Mouse (Mus musculus) C2C12 (cell line): ENCODE results near the gene 4921509C19Rik. TPM values are rescaled to one million over a fixed set of nuclear protein-coding genes. Genes with fewer than 3 reads are reported as not detected.
"Not testable (repeated sequence)": the region's sequence is repeated elsewhere in the genome, so short reads cannot be mapped to it uniquely, and the experiment has no call there.

ENCODE experiments used
- H3K27me3 ChIP-seq: one replicate; pipeline ENCODE4 v1.6.1; 2011; ENCODE audit not compliant: control insufficient read depth, insufficient read depth, insufficient read length
- H3K36me3 ChIP-seq: one replicate; pipeline ENCODE4 v1.6.1; 2011; ENCODE audit not compliant: control insufficient read depth, insufficient read depth
- H3K4me3 ChIP-seq: one replicate; pipeline ENCODE4 v1.5.1; 2011; ENCODE audit warnings: mild to moderate bottlenecking, control low read depth; ENCODE audit not compliant: poor library complexity, insufficient read depth, severe bottlenecking
- H3K79me2 ChIP-seq: one replicate; pipeline ENCODE4 v1.6.1; 2011; ENCODE audit not compliant: control insufficient read depth, insufficient read depth
- H3K79me3 ChIP-seq: one replicate; pipeline ENCODE4 v1.6.1; 2011; ENCODE audit warnings: low read depth, control low read depth
- H3ac ChIP-seq: one replicate; pipeline ENCODE3; 2011; ENCODE audit warnings: low read depth; ENCODE audit not compliant: control insufficient read depth, insufficient read length
- CEBPB ChIP-seq: IDR thresholded peaks from one replicate; pipeline ENCODE4 v1.6.1; 2011; ENCODE audit warnings: low read depth, mild to moderate bottlenecking, control low read depth, moderate library complexity
- CTCF ChIP-seq: IDR thresholded peaks from one replicate; pipeline ENCODE4 v1.5.1; 2011; ENCODE audit not compliant: control insufficient read depth, insufficient read depth, insufficient read length
- FOSL1 ChIP-seq: IDR thresholded peaks from one replicate; pipeline ENCODE4 v1.8.0; 2011; ENCODE audit warnings: mild to moderate bottlenecking, low read length; ENCODE audit not compliant: poor library complexity, insufficient read depth, severe bottlenecking
- MAX ChIP-seq: IDR thresholded peaks from one replicate; pipeline ENCODE4 v1.6.1; 2011; ENCODE audit warnings: mild to moderate bottlenecking, control low read depth
- MYOD1 ChIP-seq: IDR thresholded peaks from one replicate; pipeline ENCODE4 v1.6.1; 2011; ENCODE audit warnings: low read depth; ENCODE audit not compliant: control insufficient read depth, insufficient read length
- MYOG ChIP-seq: IDR thresholded peaks from one replicate; pipeline ENCODE4 v1.6.1; 2011; ENCODE audit not compliant: control insufficient read depth, insufficient read length; ENCODE audit errors: extremely low read depth
- USF1 ChIP-seq: IDR thresholded peaks from one replicate; pipeline ENCODE4 v1.6.1; 2011; ENCODE audit warnings: low read depth, mild to moderate bottlenecking, control low read depth, moderate library complexity
- long read RNA-seq, 2 experiments: library from polyadenylated mRNA; unstranded; transcript quantifications; one replicate each; pipeline ENCODE4 v2.0.0; 2019 to 2020
- polyA plus RNA-seq: library from polyadenylated mRNA; unstranded; fragments of >200 nt; fragmentation: generic; extraction: Trizol; gene quantifications from one replicate; pipeline ENCODE4 v1.2.1, GENCODE M21; 2012; ENCODE audit warnings: missing spikeins

4921509C19Rik gene
- polyA plus RNA-seq, result not detected
- long read RNA-seq, experiment 1, result 0 reads
- long read RNA-seq, experiment 2, result 0 reads

GRCm38 (mm10) chr2:151476053-151476452 is at the start of gene 4921509C19Rik:
Gene 4921509C19Rik (minus strand): TSS chr2:151476153.
- H3K79me3 ChIP-seq, H3K79me2 ChIP-seq, H3K36me3 ChIP-seq, H3K4me3 ChIP-seq, H3ac ChIP-seq, H3K27me3 ChIP-seq: not testable (repeated sequence)

GRCm38 (mm10) chr2:151525520-151525919 is 49.6 kb upstream of the 4921509C19Rik start:
- Histone ChIP-seq H3K79me3 (no peaks in the 10 kb centered on the region), H3K4me3 (no peak overlapping the region), H3ac (no peak overlapping the region), H3K27me3 (no peaks in the 10 kb centered on the region), H3K36me3 (no peaks in the 10 kb centered on the region), H3K79me2 (no peaks in the 10 kb centered on the region)
- TF ChIP-seq CEBPB (no peak), CTCF (no peak), MYOG (no peak), USF1 (no peak), MAX (no peak), FOSL1 (no peak), MYOD1 (no peak)

- Histone ChIP-seq H3K79me3 (no peaks in the 10 kb centered on the region), H3K79me2 (no peaks in the 10 kb centered on the region), H3ac (no peak overlapping the region), H3K36me3 (peaks cover under 1% of the 10 kb centered on the region), H3K4me3 (no peak overlapping the region), H3K27me3 (no peaks in the 10 kb centered on the region)
- TF ChIP-seq USF1 (no peak), MYOD1 (no peak), CEBPB (no peak), MYOG (no peak), CTCF (no peak), MAX (no peak), FOSL1 (no peak)
Measured at GRCm38 (mm10) chr2:151524324-151525041, 48.5 kb upstream of the 4921509C19Rik start.

GRCm38 (mm10) chr2:151519000-151519399 is 43.0 kb upstream of the 4921509C19Rik start:
- TF ChIP-seq CEBPB (no peak), CTCF (no peak), USF1 (no peak), MAX (no peak), FOSL1 (no peak), MYOG (no peak), MYOD1 (no peak)
- Histone ChIP-seq H3ac (no peak overlapping the region), H3K36me3 (peaks cover 29% of the 10 kb centered on the region)

GRCm38 (mm10) chr2:151513525-151514285 is 37.8 kb upstream of the 4921509C19Rik start:
- Histone ChIP-seq H3K79me3 (no peaks in the 10 kb centered on the region), H3K36me3 (peaks cover 65% of the 10 kb centered on the region), H3K4me3 (no peak overlapping the region), H3ac (no peak overlapping the region), H3K27me3 (no peaks in the 10 kb centered on the region), H3K79me2 (no peaks in the 10 kb centered on the region)
- TF ChIP-seq MYOD1 (no peak), MYOG (no peak), CEBPB (no peak), MAX (no peak), USF1 (no peak), CTCF (no peak), FOSL1 (no peak)

More at GRCm38 (mm10) chr2:151519000-151519399, 43.0 kb upstream of the 4921509C19Rik start:
- Histone ChIP-seq H3K79me3 (no peaks in the 10 kb centered on the region), H3K27me3 (no peaks in the 10 kb centered on the region), H3K4me3 (no peak overlapping the region), H3K79me2 (no peaks in the 10 kb centered on the region)
